Mouse (Mus musculus): ENCODE data around the gene A730015C16Rik. TPM values are rescaled to one million over a fixed set of nuclear protein-coding genes. Genes with fewer than 3 reads are reported as not detected.
A peak's percentile ranks its signal among the peaks of the same experiment; 100 is the strongest.

The A730015C16Rik gene
- polyA plus RNA-seq, 1 experiment: 0.22 TPM

- Histone ChIP-seq H3K4me3 (ENCODE audit: insufficient read depth, poor library complexity, severe bottlenecking) (peak overlapping the region; percentile 65), H3K36me3 (ENCODE audit: control insufficient read depth, insufficient read depth) (peaks cover 5% of the 10 kb centered on the region), H3K79me3 (ENCODE audit: low read depth) (peaks cover 37% of the 10 kb centered on the region), H3K27me3 (ENCODE audit: control insufficient read depth, insufficient read depth, insufficient read length) (no peaks in the 10 kb centered on the region), H3ac (ENCODE audit: control insufficient read depth, insufficient read length, low read depth) (peak overlapping the region; percentile 89), H3K79me2 (ENCODE audit: control insufficient read depth, insufficient read depth) (peaks cover 81% of the 10 kb centered on the region)
- no peak for TF ChIP-seq USF1 (IDR thresholded peaks at IDR 0.05; ENCODE audit: low read depth)
- TF ChIP-seq MYOG (IDR thresholded peaks at IDR 0.05; ENCODE audit: control insufficient read depth, extremely low read depth, insufficient read length): no peak
- TF ChIP-seq CEBPB (IDR thresholded peaks at IDR 0.05; ENCODE audit: low read depth): no peak
- TF ChIP-seq FOSL1 (IDR thresholded peaks at IDR 0.05; ENCODE audit: insufficient read depth, low read length, poor library complexity, severe bottlenecking): no peak
Measured at GRCm38 (mm10) chr4:108834971-108835311, 13.5 kb downstream of the A730015C16Rik start.

- Histone ChIP-seq H3K4me3 (ENCODE audit: insufficient read depth, poor library complexity, severe bottlenecking) (peak within 1 kb of the TSS; percentile 65), H3K79me2 (ENCODE audit: control insufficient read depth, insufficient read depth) (peaks cover 81% of the 10 kb centered on the region), H3K36me3 (ENCODE audit: control insufficient read depth, insufficient read depth) (peaks cover 11% of the 10 kb centered on the region), H3ac (ENCODE audit: control insufficient read depth, insufficient read length, low read depth) (peak within 1 kb of the TSS; percentile 89), H3K27me3 (ENCODE audit: control insufficient read depth, insufficient read depth, insufficient read length) (no peaks in the 10 kb centered on the region), H3K79me3 (ENCODE audit: low read depth) (peaks cover 37% of the 10 kb centered on the region)
- TF ChIP-seq USF1 (IDR thresholded peaks at IDR 0.05; ENCODE audit: low read depth): no peak
- TF ChIP-seq MYOD1 (IDR thresholded peaks at IDR 0.05; ENCODE audit: control insufficient read depth, insufficient read length, low read depth): peak; percentile 44
Measured at GRCm38 (mm10) chr4:108834115-108834970, 14.1 kb downstream of the A730015C16Rik start, which contains the start of gene Txndc12. Gene Txndc12 (plus strand): TSS chr4:108834601.

- Histone ChIP-seq H3K36me3 (ENCODE audit: control insufficient read depth, insufficient read depth) (peaks cover 11% of the 10 kb centered on the region), H3K79me3 (ENCODE audit: low read depth) (peaks cover 37% of the 10 kb centered on the region), H3K79me2 (ENCODE audit: control insufficient read depth, insufficient read depth) (peaks cover 81% of the 10 kb centered on the region), H3K27me3 (ENCODE audit: control insufficient read depth, insufficient read depth, insufficient read length) (no peaks in the 10 kb centered on the region), H3K4me3 (ENCODE audit: insufficient read depth, poor library complexity, severe bottlenecking) (peak overlapping the region; percentile 65), H3ac (ENCODE audit: control insufficient read depth, insufficient read length, low read depth) (peak overlapping the region; percentile 63)
- TF ChIP-seq MYOD1 (IDR thresholded peaks at IDR 0.05; ENCODE audit: control insufficient read depth, insufficient read length, low read depth): no peak
- peak; percentile 73 for TF ChIP-seq CEBPB (IDR thresholded peaks at IDR 0.05; ENCODE audit: low read depth)
Measured at GRCm38 (mm10) chr4:108833828-108834114, 14.6 kb downstream of the A730015C16Rik start.

- peaks cover 35% of the 10 kb centered on the region for H3K79me3 ChIP-seq (ENCODE audit: low read depth)
- TF ChIP-seq MYOG (IDR thresholded peaks at IDR 0.05; ENCODE audit: control insufficient read depth, extremely low read depth, insufficient read length): no peak
- TF ChIP-seq CTCF (IDR thresholded peaks at IDR 0.05; ENCODE audit: control insufficient read depth, insufficient read depth, insufficient read length): no peak
- peak; percentile 55 for TF ChIP-seq MAX (IDR thresholded peaks at IDR 0.05)
- no peak for TF ChIP-seq CEBPB (IDR thresholded peaks at IDR 0.05; ENCODE audit: low read depth)
- peak; percentile 79 for TF ChIP-seq USF1 (IDR thresholded peaks at IDR 0.05; ENCODE audit: low read depth)
- TF ChIP-seq FOSL1 (IDR thresholded peaks at IDR 0.05; ENCODE audit: insufficient read depth, low read length, poor library complexity, severe bottlenecking): no peak
- TF ChIP-seq MYOD1 (IDR thresholded peaks at IDR 0.05; ENCODE audit: control insufficient read depth, insufficient read length, low read depth): no peak
- peaks cover 75% of the 10 kb centered on the region for H3K79me2 ChIP-seq (ENCODE audit: control insufficient read depth, insufficient read depth)
Measured at GRCm38 (mm10) chr4:108832916-108833827, 15.2 kb downstream of the A730015C16Rik start, which contains the start of gene Btf3l4. Gene Btf3l4 (minus strand): TSS chr4:108833614.

GRCm38 (mm10) chr4:108830698-108831097, 17.7 kb downstream of the A730015C16Rik start:
- H3K79me2 ChIP-seq (ENCODE audit: control insufficient read depth, insufficient read depth): peaks cover 51% of the 10 kb centered on the region
- peaks cover 31% of the 10 kb centered on the region for H3K79me3 ChIP-seq (ENCODE audit: low read depth)
- no peak overlapping the region for H3K4me3 ChIP-seq (ENCODE audit: insufficient read depth, poor library complexity, severe bottlenecking)
- TF ChIP-seq MYOD1 (IDR thresholded peaks at IDR 0.05; ENCODE audit: control insufficient read depth, insufficient read length, low read depth) (no peak), CTCF (IDR thresholded peaks at IDR 0.05; ENCODE audit: control insufficient read depth, insufficient read depth, insufficient read length) (no peak), USF1 (IDR thresholded peaks at IDR 0.05; ENCODE audit: low read depth) (no peak), CEBPB (IDR thresholded peaks at IDR 0.05; ENCODE audit: low read depth) (peak; percentile 60)
- peaks cover 32% of the 10 kb centered on the region for H3K36me3 ChIP-seq (ENCODE audit: control insufficient read depth, insufficient read depth)
- no peak overlapping the region for H3ac ChIP-seq (ENCODE audit: control insufficient read depth, insufficient read length, low read depth)
- H3K27me3 ChIP-seq (ENCODE audit: control insufficient read depth, insufficient read depth, insufficient read length): no peaks in the 10 kb centered on the region

More at GRCm38 (mm10) chr4:108832916-108833827, 15.2 kb downstream of the A730015C16Rik start, which contains the start of gene Btf3l4:
- H3K4me3 ChIP-seq (ENCODE audit: insufficient read depth, poor library complexity, severe bottlenecking): peak within 1 kb of the TSS; percentile 65
- no peaks in the 10 kb centered on the region for H3K27me3 ChIP-seq (ENCODE audit: control insufficient read depth, insufficient read depth, insufficient read length)
- peaks cover 16% of the 10 kb centered on the region for H3K36me3 ChIP-seq (ENCODE audit: control insufficient read depth, insufficient read depth)
- peak within 1 kb of the TSS; percentile 86 for H3ac ChIP-seq (ENCODE audit: control insufficient read depth, insufficient read length, low read depth)

- Histone ChIP-seq H3ac (ENCODE audit: control insufficient read depth, insufficient read length, low read depth) (no peak overlapping the region), H3K79me2 (ENCODE audit: control insufficient read depth, insufficient read depth) (peaks cover 23% of the 10 kb centered on the region), H3K79me3 (ENCODE audit: low read depth) (peaks cover 11% of the 10 kb centered on the region), H3K27me3 (ENCODE audit: control insufficient read depth, insufficient read depth, insufficient read length) (no peaks in the 10 kb centered on the region), H3K4me3 (ENCODE audit: insufficient read depth, poor library complexity, severe bottlenecking) (no peak overlapping the region), H3K36me3 (ENCODE audit: control insufficient read depth, insufficient read depth) (peaks cover 70% of the 10 kb centered on the region)
- TF ChIP-seq CEBPB (IDR thresholded peaks at IDR 0.05; ENCODE audit: low read depth) (no peak), CTCF (IDR thresholded peaks at IDR 0.05; ENCODE audit: control insufficient read depth, insufficient read depth, insufficient read length) (no peak), MYOG (IDR thresholded peaks at IDR 0.05; ENCODE audit: control insufficient read depth, extremely low read depth, insufficient read length) (no peak), MYOD1 (IDR thresholded peaks at IDR 0.05; ENCODE audit: control insufficient read depth, insufficient read length, low read depth) (no peak), USF1 (IDR thresholded peaks at IDR 0.05; ENCODE audit: low read depth) (no peak), FOSL1 (IDR thresholded peaks at IDR 0.05; ENCODE audit: insufficient read depth, low read length, poor library complexity, severe bottlenecking) (no peak), MAX (IDR thresholded peaks at IDR 0.05) (no peak)
Measured at GRCm38 (mm10) chr4:108826643-108827042, 21.8 kb downstream of the A730015C16Rik start.

All from C2C12 (cell line).